Mouse (Mus musculus): ENCODE measurements around the gene Large1. TPM values are rescaled to one million over a fixed set of nuclear protein-coding genes. Genes with fewer than 3 reads are reported as not detected.
A peak's percentile ranks its signal among the peaks of the same experiment; 100 is the strongest.
"Not testable (repeated sequence)": the region's sequence is repeated elsewhere in the genome, so short reads cannot be mapped to it uniquely, and the experiment has no call there.

The Large1 gene
- polyA plus RNA-seq, 1 experiment: 8.4 TPM

DNA sequence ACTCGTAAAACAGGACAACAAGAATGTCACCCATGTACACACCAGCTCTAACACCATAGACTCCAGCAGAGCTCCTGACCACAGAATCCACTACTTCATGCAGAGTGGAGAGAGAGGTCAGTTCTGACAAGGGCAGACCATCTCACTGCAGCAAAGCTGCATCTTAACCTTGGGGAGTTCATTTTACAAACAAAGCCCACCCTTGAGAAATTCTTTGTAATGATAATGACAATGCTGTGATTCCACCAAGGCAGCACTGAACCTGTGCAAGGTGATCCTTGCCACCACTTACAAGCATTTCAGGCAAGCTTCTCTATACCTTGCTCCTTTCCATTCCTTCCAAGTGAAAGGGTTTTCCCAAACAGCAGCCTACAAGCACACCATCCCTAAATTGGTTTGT, 16.5 kb downstream of the Large1 start:
- Histone ChIP-seq H3K4me1 (ENCODE audit: control insufficient read depth, insufficient read depth, low read length) (no peaks in the 10 kb centered on the region), H3K4me3 (ENCODE audit: insufficient read depth, low read length) (no peak overlapping the region), H3K27ac (ENCODE audit: insufficient read depth, low read depth, low read length) (no peak overlapping the region)
- no peak for TF ChIP-seq CTCF (IDR thresholded peaks at IDR 0.05; ENCODE audit: low read depth, low read length)
- no peak for TF ChIP-seq POLR2A (IDR thresholded peaks at IDR 0.05; ENCODE audit: borderline replicate concordance, low read depth, low read length)

DNA sequence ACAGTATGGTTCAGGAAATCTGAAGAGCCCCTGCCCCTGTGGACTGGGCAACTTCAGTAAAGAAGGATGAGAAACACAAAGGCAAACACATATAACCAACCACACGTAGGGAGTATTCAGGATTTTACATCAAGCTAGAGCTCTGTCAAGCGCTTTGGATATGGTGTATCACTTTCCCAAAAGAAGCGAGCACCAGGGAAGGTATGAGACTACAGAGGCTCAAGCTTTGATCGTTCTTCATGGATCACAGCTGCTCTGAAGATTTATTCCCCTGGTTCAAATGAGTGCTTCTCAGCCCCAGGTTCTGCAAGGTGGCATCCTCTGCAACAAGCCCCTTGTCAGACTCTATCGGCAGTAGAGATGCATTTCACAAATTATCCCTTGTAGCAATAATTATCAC, 24.2 kb downstream of the Large1 start:
- no peak for TF ChIP-seq POLR2A (IDR thresholded peaks at IDR 0.05; ENCODE audit: borderline replicate concordance, low read depth, low read length)
- TF ChIP-seq CTCF (IDR thresholded peaks at IDR 0.05; ENCODE audit: low read depth, low read length): no peak
- Histone ChIP-seq H3K27ac (ENCODE audit: insufficient read depth, low read depth, low read length) (no peak overlapping the region), H3K4me1 (ENCODE audit: control insufficient read depth, insufficient read depth, low read length) (no peaks in the 10 kb centered on the region), H3K4me3 (ENCODE audit: insufficient read depth, low read length) (no peak overlapping the region)

DNA sequence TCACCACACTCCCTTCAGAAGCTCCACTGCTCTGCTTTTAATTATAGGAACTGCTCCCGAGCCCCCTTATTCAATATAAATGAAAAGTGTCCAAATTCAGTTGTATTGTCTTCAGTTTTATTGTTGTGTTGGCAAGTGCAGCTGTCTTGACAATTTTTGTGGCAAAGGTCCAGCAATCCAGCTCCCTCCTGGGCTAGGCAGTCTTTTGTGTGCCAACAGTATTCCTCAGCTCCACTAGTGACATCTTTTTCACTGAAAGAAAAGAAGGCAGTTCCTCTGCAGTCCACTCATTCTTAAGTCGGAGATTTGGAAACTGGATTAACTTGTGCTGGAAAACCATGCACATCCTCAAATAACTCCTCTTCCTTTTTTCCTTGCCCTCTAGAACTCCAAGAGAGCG, 25.3 kb downstream of the Large1 start:
- Histone ChIP-seq H3K4me3 (ENCODE audit: insufficient read depth, low read length) (no peak overlapping the region), H3K27ac (ENCODE audit: insufficient read depth, low read depth, low read length) (no peak overlapping the region), H3K4me1 (ENCODE audit: control insufficient read depth, insufficient read depth, low read length) (no peaks in the 10 kb centered on the region)
- no peak for TF ChIP-seq POLR2A (IDR thresholded peaks at IDR 0.05; ENCODE audit: borderline replicate concordance, low read depth, low read length)

- no peaks in the 10 kb centered on the region for H3K4me1 ChIP-seq (ENCODE audit: control insufficient read depth, insufficient read depth, low read length)
- TF ChIP-seq POLR2A (IDR thresholded peaks at IDR 0.05; ENCODE audit: borderline replicate concordance, low read depth, low read length) (no peak), CTCF (IDR thresholded peaks at IDR 0.05; ENCODE audit: low read depth, low read length) (no peak)
- no peak overlapping the region for H3K4me3 ChIP-seq (ENCODE audit: insufficient read depth, low read length)
- no peak overlapping the region for H3K27ac ChIP-seq (ENCODE audit: insufficient read depth, low read depth, low read length)
These were observed 28.7 kb downstream of the Large1 start for GRCm38 (mm10) chr8:73324667-73325066.

- no peak overlapping the region for H3K4me3 ChIP-seq (ENCODE audit: insufficient read depth, low read length)
- no peak overlapping the region for H3K27ac ChIP-seq (ENCODE audit: insufficient read depth, low read depth, low read length)
- TF ChIP-seq CTCF (IDR thresholded peaks at IDR 0.05; ENCODE audit: low read depth, low read length) (no peak), POLR2A (IDR thresholded peaks at IDR 0.05; ENCODE audit: borderline replicate concordance, low read depth, low read length) (no peak)
- no peaks in the 10 kb centered on the region for H3K4me1 ChIP-seq (ENCODE audit: control insufficient read depth, insufficient read depth, low read length)
These were observed 29.7 kb downstream of the Large1 start for GRCm38 (mm10) chr8:73323591-73323990.

- H3K27ac ChIP-seq (ENCODE audit: insufficient read depth, low read depth, low read length); H3K4me1 ChIP-seq (ENCODE audit: control insufficient read depth, insufficient read depth, low read length); H3K4me3 ChIP-seq (ENCODE audit: insufficient read depth, low read length): not testable (repeated sequence)
These were observed 33.8 kb downstream of the Large1 start for GRCm38 (mm10) chr8:73319500-73319899.

DNA sequence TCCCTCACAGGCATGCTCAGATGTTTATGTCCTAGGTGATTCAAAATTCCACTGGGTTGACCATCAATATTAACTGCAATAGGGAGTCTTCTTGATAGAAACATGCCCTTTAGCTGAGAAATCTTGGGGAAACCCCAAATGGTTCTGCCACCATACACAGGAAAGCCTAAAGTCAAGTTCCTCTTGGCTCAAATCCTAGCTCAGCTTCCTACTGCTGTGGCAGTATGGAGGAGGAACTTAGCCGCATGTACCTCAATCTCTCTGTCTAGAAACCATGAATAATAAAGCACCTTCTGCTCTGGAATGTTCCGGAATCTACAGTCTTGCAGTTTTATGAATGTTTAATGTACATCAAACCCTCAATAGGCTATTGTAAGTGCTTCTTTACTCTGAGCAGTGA, 39.4 kb downstream of the Large1 start:
- Histone ChIP-seq H3K27ac (ENCODE audit: insufficient read depth, low read depth, low read length) (peak overlapping the region; percentile 50), H3K4me1 (ENCODE audit: control insufficient read depth, insufficient read depth, low read length) (peaks cover 10% of the 10 kb centered on the region; the same call in 1 of the 2 replicates), H3K4me3 (ENCODE audit: insufficient read depth, low read length) (no peak overlapping the region)
- TF ChIP-seq CTCF (IDR thresholded peaks at IDR 0.05; ENCODE audit: low read depth, low read length): no peak
- no peak for TF ChIP-seq POLR2A (IDR thresholded peaks at IDR 0.05; ENCODE audit: borderline replicate concordance, low read depth, low read length)

GRCm38 (mm10) chr8:73312714-73313607, 40.4 kb downstream of the Large1 start:
- TF ChIP-seq CTCF (IDR thresholded peaks at IDR 0.05; ENCODE audit: low read depth, low read length): no peak
- TF ChIP-seq POLR2A (IDR thresholded peaks at IDR 0.05; ENCODE audit: borderline replicate concordance, low read depth, low read length): no peak
- Histone ChIP-seq H3K27ac (ENCODE audit: insufficient read depth, low read depth, low read length) (peak overlapping the region; percentile 50), H3K4me3 (ENCODE audit: insufficient read depth, low read length) (no peak overlapping the region), H3K4me1 (ENCODE audit: control insufficient read depth, insufficient read depth, low read length) (peaks cover 12% of the 10 kb centered on the region; the same call in 1 of the 2 replicates)

GRCm38 (mm10) chr8:73310471-73310870, 42.9 kb downstream of the Large1 start:
- TF ChIP-seq CTCF (IDR thresholded peaks at IDR 0.05; ENCODE audit: low read depth, low read length) (no peak), POLR2A (IDR thresholded peaks at IDR 0.05; ENCODE audit: borderline replicate concordance, low read depth, low read length) (no peak)
- no peak overlapping the region for H3K27ac ChIP-seq (ENCODE audit: insufficient read depth, low read depth, low read length)
- peaks cover 12% of the 10 kb centered on the region for H3K4me1 ChIP-seq (ENCODE audit: control insufficient read depth, insufficient read depth, low read length)
- no peak overlapping the region for H3K4me3 ChIP-seq (ENCODE audit: insufficient read depth, low read length)

- no peak for TF ChIP-seq POLR2A (IDR thresholded peaks at IDR 0.05; ENCODE audit: borderline replicate concordance, low read depth, low read length)
- no peak for TF ChIP-seq CTCF (IDR thresholded peaks at IDR 0.05; ENCODE audit: low read depth, low read length)
- Histone ChIP-seq H3K27ac (ENCODE audit: insufficient read depth, low read depth, low read length) (no peak overlapping the region), H3K4me1 (ENCODE audit: control insufficient read depth, insufficient read depth, low read length) (peaks cover 12% of the 10 kb centered on the region), H3K4me3 (ENCODE audit: insufficient read depth, low read length) (no peak overlapping the region)
These were observed 43.3 kb downstream of the Large1 start for GRCm38 (mm10) chr8:73310036-73310435.

Data from bone marrow macrophage, adult 2 months (primary cell).